Mouse (Mus musculus) thymus, adult 2 months (tissue): ENCODE measurements around the gene Gm20605.

Experiments
- CTCF ChIP-seq: fragments of 200-500 bp; IDR thresholded peaks from 2 replicates; pipeline ENCODE4 v1.5.1; 2012; ENCODE audit warnings: mild to moderate bottlenecking, control low read depth, low read length, moderate library complexity, borderline replicate concordance; ENCODE audit not compliant: control insufficient read depth, poor library complexity, insufficient read depth; ENCODE audit errors: extremely low read depth
- POLR2A ChIP-seq: fragments of 200-500 bp; IDR thresholded peaks from 2 replicates; pipeline ENCODE4 v1.6.1; 2012; ENCODE audit warnings: mild to moderate bottlenecking, low read length, control low read depth, moderate library complexity; ENCODE audit not compliant: control insufficient read depth, poor library complexity, insufficient read depth; ENCODE audit errors: extremely low read depth

- TF ChIP-seq CTCF = no peak
- TF ChIP-seq POLR2A = no peak
These were observed 20.3 kb upstream of the Gm20605 start for GRCm38 (mm10) chr5:137608654-137609190.
